Mouse (Mus musculus) cerebellum, adult 8-10 months (tissue): Measurements from ENCODE around the gene Itgb4.
A peak's percentile ranks its signal among the peaks of the same experiment; 100 is the strongest.

Experiments
- DNase-seq: peaks from one replicate; pipeline ENCODE4 v3.0.0; 2022

The Itgb4 gene

DNA sequence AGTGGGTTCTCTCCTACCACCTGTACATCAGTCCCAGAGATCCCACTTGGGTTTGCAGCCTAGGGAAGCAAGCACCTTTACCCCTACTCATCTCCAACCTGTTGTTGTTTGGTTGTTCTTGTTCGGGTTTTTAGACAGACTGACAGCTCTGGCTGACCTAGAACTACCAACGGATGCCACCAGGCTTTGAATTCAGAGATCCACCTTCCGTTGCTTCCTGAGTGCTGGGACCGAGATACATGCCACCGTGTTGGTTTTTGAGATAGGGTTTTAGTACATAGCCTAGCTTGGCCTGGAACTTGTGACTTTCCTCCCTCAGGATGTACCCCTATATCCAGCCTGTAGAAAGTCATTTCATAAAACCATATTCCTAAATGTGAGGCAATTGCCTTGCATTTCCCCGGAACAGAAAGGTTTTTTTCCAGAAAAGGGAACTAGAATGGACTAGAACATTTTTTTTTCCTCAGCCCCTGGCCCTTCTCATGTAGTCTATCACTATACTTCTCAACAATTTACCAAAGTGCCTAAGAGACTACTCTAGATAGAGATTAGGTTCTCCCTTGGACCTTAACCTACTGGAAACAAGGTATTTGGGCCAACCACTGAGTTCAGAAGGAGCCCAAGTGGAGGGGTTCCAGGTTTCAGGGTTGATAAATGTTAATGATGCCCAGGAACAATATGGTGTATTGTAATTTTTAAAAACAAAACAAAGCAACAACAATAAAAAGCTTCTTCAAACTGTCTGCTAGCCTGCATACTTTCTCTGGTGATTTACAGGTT is 54.8 kb downstream of the Itgb4 start:
- DNase-seq: no peak

DNA sequence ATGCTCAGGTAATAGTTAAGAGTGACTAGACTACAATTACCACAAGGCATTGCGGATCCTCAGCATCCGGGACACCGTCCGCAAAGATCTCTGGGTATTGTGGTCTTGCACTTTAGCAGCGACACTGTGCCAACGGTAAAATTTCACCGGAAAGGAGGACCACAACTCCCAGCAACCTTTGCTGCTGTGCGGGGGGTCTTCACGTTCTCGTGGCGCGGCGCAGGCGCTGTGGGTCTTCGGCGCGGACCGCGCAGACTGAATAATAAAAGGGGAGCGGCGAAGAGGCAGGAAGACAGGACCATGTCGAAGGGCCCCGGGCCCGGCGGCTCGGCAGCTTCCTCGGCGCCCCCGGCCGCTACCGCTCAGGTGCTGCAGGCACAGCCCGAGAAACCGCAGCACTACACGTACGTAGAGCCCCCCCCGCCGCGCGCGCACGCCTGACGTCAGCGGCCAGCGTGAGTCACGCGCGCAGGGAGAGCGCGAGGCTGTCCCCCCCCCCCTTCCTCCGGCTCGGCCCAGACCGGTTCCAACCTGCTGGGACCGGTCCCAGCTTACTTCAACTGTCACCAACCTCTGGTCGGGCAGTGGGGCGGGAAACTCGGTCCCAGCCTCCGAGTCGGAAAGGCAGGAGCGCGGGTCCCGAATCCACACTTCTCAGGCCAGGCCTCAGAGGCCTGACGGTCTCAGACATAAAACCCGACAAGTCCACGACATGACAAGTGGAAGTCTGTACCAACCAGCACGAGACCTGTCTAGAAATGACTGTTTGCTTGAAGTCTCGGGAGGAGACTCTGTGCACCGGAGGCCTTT is 55.8 kb downstream of the Itgb4 start, which contains the start of gene Unk:
Gene Unk, plus strand, starts transcription at position 235 of the 810 bp plus-strand sequence.
- DNase-seq: peak; percentile 98

DNA sequence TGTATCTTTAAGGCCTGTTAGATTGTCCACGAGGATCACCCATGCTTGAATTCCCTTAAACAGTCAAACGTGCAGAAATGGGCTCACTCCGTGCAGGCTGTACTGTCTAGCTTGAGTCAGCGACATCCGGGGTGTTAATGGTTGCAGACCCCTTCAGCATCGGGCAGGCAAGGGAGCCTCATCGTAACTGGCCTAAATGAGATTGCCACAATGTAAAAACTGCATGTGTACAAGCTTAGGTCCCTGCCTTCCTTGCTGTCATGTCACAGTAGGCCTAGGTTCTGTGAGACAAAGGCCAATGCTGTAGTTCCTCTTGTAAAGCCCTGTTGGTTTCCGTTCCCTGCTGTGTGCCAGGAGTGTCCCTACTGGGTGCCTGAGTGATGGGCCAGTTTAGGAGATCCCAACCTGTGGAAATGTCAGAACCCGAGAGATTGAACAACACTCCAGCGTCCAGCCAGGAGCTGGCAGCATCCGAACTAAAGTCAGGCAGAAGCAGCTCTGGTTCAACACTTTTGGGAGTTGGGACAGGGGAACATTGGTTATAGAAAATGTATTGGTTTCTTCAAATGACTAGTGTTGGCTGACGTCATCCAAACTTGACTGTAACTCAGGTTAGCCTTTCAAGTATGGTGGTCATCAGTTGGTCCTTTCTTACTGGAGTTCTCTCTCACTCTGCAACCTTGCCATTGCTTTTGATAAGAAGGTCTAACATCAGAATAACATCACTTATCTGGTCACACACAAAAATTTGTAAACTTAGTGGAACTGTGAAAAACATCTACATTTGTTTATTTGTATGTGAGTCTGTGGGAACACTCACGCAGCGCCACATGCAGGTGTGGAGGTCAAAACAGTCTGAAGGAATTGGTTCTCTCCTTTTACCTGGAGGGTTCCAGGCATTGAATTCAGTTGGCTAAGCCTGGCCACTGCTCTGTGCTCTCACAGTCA is 56.7 kb downstream of the Itgb4 start:
- no peak for DNase-seq

DNA sequence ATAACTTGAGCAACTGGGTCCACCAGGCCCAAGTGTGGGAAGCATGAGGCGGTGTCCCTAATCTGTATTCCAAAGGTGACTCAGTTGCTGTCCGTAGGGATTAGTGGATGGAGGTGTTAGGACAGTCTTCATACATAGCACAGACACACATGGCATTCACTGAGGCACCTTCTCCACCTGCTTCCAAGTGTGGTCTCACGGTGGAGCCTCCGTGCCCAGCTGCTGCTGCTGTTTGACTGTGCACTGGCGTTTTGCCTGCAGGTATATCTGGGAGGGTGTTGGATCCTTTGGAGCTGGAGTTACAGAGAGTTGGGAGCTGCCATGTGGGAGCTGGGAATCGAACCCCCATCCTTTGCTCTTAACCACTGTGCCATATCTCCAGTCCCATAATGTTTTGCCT is 60.1 kb downstream of the Itgb4 start:
- no peak for DNase-seq

DNA sequence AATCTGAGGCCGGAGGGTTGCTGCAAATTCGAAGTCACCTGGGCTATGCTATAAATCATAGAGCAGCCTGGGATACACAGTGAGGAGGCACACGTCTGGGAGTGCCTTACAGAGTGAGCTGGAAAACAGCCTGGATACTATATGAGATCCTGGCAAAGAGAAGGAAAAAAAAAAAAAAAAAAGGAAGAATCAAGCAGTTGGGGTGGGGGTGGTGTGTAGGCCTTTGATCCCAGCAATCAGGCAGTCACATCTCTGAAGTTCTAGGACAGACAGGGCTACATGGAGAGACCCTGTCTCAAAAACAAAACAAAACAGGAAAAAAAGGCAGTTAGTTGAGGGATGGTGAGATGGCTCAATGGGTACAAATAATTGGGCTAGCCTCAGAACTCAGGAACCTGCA is 62.2 kb downstream of the Itgb4 start:
- DNase-seq: no peak

DNA sequence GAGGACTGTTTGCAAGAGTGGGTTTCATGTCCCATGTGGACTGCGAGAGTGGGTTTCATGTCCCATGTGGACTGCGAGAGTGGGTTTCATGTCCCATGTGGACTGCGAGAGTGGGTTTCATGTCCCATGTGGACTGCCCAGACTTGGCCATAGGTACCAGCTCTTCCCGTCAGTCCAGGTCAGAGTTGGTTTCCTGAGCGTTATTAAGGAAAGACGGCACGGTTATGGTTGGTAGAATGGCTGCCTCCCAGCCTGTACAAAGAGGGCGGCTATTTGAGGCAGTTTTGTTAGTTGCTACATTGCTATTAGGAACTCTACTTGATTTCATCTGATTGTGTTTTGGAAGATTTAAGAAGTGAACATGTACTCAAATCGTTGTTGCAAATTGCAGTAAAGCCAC is 63.3 kb downstream of the Itgb4 start:
- DNase-seq: no peak

DNA sequence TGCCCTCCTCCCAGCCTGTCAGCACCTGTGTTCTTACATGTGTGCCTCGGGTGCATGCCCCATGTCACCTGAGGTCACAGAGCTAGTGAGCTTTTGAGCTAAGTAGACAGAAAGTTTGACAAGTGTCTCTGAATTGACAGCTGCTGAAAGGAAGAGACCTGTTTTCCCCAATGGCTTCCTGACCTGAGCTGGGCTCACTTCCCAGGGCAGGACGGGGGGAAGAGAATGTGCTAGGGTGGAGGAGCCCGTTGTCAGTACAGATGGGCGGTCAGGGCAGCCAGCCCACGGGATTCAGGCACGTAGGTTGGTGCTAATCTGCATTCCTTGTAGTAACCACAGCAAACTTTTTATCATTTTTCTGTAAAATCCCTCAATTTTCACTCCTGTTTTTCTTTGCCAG is 66.1 kb downstream of the Itgb4 start:
- DNase-seq: no peak

DNA sequence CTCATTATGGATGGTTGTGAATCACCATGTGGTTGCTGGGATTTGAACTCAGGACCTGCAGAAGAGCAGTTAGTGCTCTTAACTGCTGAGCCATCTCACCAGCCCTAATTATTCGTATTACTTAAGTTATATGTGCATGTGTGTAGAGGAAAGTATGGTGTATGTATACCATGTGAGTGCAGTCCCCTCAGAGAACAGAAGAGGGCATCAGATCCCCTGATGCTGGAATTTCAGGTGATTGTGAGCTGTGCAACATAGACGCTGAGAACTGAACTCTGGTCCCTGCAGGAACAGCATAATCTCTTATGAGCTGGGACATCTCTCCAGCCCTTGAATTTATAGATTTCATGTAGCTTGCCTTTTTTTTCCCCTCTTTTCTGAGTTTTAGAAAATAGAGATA is 67.3 kb downstream of the Itgb4 start:
- no peak for DNase-seq

DNA sequence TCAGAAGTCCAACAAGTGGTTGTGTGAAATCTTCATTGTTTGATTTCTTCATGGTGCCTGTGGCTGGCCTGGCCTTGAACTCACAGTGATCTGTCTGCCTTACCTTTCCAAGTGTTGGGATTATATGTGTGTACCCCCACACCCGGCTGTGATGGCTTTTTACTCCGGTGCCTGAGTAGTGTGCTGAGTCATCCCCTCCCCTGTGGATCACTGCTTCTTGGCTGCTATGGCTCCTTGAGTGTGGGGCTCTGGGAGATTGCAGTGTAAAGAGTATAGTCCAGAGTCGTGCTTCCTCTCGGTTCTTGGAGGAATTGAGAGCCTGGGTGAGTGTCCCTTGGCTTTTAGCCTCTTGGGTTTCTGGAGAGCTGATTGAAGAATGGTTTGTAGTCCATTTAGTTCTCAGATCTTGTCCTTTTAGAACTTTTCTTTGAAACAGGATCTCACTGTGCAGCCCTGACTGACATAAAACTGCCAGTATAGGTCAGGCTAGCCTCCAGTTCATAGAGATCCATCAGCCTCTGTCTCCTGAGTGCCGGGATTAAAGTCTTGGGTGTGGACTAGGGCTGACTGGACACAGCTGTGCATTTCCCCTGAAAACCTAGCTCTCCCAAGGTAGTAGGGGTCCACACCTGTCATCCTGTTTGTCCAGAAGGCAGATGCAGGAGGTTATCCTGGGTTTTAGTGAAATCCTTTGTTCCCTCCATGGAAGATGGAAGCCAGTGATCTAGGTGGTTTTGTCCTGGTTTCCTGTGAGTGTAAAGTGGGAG is 68.0 kb downstream of the Itgb4 start:
- no peak for DNase-seq

DNA sequence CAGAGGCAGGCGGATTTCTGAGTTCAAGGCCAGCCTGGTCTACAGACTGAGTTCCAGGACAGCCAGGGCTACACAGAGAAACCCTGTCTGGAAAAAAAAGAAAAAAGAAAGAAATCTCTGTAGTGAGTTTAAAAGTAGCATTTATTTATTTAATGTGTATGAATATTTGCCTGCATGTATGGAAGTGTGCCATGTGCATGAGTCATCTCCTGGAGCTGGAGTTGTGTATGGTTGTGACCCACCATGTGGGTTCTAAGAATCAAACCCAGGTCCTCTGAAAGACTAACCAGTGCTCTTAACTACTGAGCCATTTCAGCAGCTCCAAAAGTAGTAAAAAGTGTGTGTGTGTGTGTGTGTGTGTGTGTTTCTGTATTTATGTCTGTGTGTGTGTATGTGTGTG is 68.8 kb downstream of the Itgb4 start:
- no peak for DNase-seq

DNA sequence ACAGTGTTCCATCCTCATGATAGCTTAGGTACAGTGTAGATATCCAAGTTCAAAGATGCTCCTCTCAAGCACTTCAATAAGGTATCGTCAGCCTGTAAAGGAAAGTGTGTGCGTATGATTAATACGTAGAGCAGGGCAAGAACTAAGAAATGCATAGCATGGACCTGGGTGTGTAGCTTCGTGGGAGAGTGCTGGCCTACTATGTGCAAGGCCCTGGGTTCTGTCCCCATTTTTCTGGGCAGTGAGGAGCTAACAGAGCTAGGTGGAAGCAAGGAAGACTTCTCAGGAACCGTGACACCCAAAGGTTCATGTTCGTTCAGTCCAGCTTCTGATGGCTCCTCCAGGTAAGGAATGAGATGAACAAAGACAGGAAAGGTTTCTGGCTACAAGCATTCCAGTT is 70.7 kb downstream of the Itgb4 start:
- no peak for DNase-seq

DNA sequence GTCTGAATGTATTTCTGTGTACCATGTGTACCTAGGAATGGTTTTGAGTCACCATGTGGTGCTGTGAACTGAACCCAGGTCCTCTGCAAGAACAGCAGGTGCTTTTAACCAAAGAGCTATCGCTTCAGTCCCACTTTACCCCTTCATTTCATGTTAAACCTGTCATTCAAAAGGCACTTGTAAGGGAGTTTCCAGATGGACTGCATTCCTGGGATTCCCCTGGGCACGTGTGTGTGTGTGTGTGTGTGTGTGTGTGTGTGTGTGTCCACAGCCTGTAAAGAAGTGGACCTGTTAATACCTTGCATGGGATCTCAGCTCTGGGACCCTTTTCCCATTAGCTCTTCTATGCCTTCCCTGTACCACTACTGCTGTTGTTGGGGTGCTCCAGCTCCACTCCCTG is 75.1 kb downstream of the Itgb4 start:
- DNase-seq: no peak

DNA sequence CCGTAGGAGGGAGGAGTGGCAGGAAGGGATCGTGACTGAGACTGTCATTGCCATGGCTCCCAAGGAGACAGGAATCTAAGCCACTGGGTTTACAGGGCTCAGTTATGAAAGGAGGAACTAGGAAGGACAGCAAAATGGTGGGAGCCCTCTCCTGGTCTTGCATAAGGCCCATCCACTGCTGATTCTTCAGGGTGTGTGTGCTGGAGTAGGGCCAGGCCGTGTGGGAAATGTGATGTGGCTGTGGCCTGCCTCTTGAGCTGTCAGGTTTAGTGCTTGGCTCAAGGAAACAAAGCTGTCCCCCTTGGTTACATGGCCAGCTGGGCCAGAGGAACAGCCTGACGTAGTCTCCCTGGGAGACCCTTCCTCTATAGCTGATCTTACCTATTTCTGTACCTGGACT is 75.7 kb downstream of the Itgb4 start:
- DNase-seq: no peak

DNA sequence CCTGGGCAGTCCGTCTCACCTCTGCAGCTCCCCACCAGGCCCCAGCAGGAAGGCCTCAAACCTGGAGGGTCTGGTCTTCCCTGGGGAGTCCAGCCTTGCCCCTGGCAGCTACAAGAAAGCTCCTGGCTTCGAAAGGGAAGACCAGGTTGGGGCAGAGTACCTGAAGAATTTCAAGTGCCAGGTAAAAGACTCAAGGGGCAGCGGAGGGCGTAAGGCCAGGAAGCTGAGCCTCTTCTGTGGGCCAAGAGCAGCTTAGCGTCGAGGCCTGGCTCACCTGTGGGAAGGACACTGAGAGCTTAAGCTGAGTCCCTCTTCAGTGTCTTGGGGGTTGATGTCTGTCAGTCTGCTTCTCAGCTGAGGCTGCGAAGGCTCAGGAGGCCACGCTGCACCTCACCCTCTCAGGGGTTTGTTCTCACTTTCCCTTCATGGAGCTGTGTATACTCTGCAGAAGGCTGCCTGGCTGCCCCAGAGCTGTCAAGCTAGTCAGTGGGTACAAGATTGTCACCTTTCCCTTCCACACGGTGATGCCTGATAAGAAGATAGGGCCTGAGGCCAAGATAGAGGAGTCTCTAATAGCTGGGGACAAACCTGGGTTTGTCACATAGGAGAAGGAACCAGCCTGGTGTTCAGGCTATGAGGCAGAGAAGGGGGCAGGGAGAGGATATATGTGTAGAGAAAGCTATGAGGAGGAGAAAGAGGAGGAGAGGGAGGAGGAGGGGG is 79.2 kb downstream of the Itgb4 start:
- DNase-seq: no peak

DNA sequence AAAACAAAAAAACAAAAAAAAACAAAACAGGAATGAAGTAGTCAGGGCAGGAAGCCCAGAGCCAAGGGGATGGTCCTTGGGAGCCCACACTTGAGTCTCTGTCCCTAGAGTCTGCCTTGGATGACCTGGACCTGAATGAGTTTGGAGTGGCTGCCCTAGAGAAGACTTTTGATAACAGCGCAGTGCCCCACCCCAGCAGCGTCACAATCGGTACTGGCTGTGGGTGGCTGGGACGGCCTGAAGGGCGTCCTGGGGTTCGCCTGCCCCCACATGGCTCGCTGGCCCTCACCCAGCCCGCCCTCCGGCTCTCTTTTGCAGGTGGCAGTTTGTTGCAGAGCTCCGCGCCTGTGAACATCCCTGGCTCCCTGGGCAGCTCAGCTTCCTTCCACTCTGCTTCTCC is 81.4 kb downstream of the Itgb4 start:
- DNase-seq: no peak

DNA sequence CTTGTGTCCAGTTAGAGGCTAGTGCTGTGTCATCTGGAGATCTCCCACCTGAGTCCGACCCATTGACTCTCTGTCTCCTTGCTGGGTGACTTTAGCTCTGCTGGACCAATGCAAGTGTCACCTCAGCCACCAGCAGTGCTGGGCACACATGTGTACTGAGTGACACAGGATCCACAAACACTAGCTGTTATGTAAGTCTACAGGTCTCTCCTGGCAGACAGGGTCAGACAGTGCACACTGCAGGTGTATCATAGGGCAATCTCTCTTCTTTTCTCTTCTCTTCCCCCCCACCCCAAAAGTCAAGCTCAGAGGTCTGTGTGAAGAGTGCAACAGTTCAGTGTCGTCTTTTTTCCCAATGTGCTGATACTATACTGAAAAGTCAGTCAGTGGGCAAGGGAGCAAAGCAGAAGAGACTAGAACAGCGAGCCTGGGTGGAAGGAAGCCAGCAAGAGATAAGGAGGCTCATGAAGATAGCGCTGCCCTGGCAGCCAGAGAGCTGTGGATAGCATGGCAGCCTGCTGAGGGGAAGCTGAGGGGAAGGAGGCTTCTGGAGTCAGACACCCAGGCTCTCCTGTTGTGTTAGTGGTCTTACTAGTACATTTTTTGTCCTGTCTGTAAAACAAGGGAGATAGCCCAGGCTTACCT is 82.8 kb downstream of the Itgb4 start:
- no peak for DNase-seq
